Mouse (Mus musculus) stomach, embryonic 15.5 days (tissue): ENCODE measurements around the gene Shisa6. TPM values are rescaled to one million over a fixed set of nuclear protein-coding genes. Genes with fewer than 3 reads are reported as not detected.

Source experiments
- ATAC-seq: fragments of 200-750 bp; cut with Nextera tagmentation; 2 replicates; pipeline ENCODE4 v1.8.0; 2017; ENCODE audit warnings: low read depth, moderate number of reproducible peaks, moderate TSS enrichment; ENCODE audit not compliant: insufficient read depth, low FRiP score
- H3K27ac ChIP-seq: fragments of 300-500 bp; sonication (generic); 2 replicates; pipeline ENCODE4 v1.5.1; 2015; ENCODE audit warnings: mild to moderate bottlenecking, inconsistent platforms
- H3K27me3 ChIP-seq: fragments of 300-500 bp; sonication (generic); replicated peaks from 2 replicates; pipeline ENCODE4 v1.6.1; 2015; ENCODE audit warnings: inconsistent platforms
- H3K36me3 ChIP-seq: fragments of 300-500 bp; sonication (generic); 2 replicates; pipeline ENCODE4 v1.6.1; 2015; ENCODE audit warnings: inconsistent platforms
- H3K4me1 ChIP-seq: fragments of 300-500 bp; sonication (generic); 2 replicates; pipeline ENCODE4 v1.6.1; 2015; ENCODE audit warnings: inconsistent platforms
- H3K4me2 ChIP-seq: fragments of 300-500 bp; sonication (generic); 2 replicates; pipeline ENCODE4 v1.6.1; 2015; ENCODE audit warnings: mild to moderate bottlenecking, inconsistent platforms
- H3K4me3 ChIP-seq: fragments of 300-500 bp; sonication (generic); replicated peaks from 2 replicates; pipeline ENCODE4 v1.5.1; 2015; ENCODE audit warnings: inconsistent platforms
- H3K9ac ChIP-seq: fragments of 300-500 bp; sonication (generic); 2 replicates; pipeline ENCODE4 v1.6.1; 2015; ENCODE audit warnings: inconsistent platforms
- H3K9me3 ChIP-seq: fragments of 300-500 bp; sonication (generic); 2 replicates; pipeline ENCODE4 v1.6.1; 2016; ENCODE audit warnings: inconsistent platforms
- WGBS: fragments of 180-500 bp; shearing (Covaris S2); methylation state at CpG from one replicate; pipeline ENCODE4 v1.1.7; 2015; 5-methylcytosine and 5-hydroxymethylcytosine counted together
- polyA plus RNA-seq: library from polyadenylated mRNA; unstranded; fragments of >200 nt; fragmentation: Nextera tagmentation; extraction: Ambion mirVana; gene quantifications from 2 replicates; pipeline ENCODE4 v1.2.1, GENCODE M21; 2015

Shisa6 gene
- polyA plus RNA-seq, 1 experiment from 2014 or later, result 0.28 TPM

- H3K4me2 ChIP-seq, result no peak overlapping the region
- H3K4me1 ChIP-seq, result no peaks in the 10 kb centered on the region
- no peak; the same call in 1 of the 2 replicates for ATAC-seq
- WGBS, result 79% methylated on average over 3 of the region's 3 CpGs
- H3K27ac ChIP-seq, result no peak overlapping the region
- no peaks in the 10 kb centered on the region for H3K27me3 ChIP-seq
- no peaks in the 10 kb centered on the region for H3K36me3 ChIP-seq
- H3K9me3 ChIP-seq, result no peaks in the 10 kb centered on the region
- H3K4me3 ChIP-seq, result no peak overlapping the region
- no peak overlapping the region for H3K9ac ChIP-seq
Measured at GRCm38 (mm10) chr11:66188627-66189287, 337.0 kb downstream of the Shisa6 start.

- no peaks in the 10 kb centered on the region for H3K4me1 ChIP-seq
- no peak overlapping the region for H3K4me2 ChIP-seq
- H3K4me3 ChIP-seq, result no peak overlapping the region
- ATAC-seq, result no peak
- no peaks in the 10 kb centered on the region for H3K9me3 ChIP-seq
- H3K27ac ChIP-seq, result no peak overlapping the region
- WGBS, result 79% methylated on average over 2 of the region's 2 CpGs
- no peaks in the 10 kb centered on the region for H3K36me3 ChIP-seq
- H3K9ac ChIP-seq, result no peak overlapping the region
- no peaks in the 10 kb centered on the region for H3K27me3 ChIP-seq
Measured at GRCm38 (mm10) chr11:66188146-66188545, 337.6 kb downstream of the Shisa6 start.

- H3K9ac ChIP-seq, result no peak overlapping the region
- no peak overlapping the region for H3K4me2 ChIP-seq
- H3K27me3 ChIP-seq, result no peaks in the 10 kb centered on the region
- no peak overlapping the region for H3K27ac ChIP-seq
- no peak overlapping the region for H3K4me3 ChIP-seq
- no peaks in the 10 kb centered on the region; the same call in 1 of the 2 replicates for H3K9me3 ChIP-seq
- ATAC-seq, result no peak
- no peaks in the 10 kb centered on the region for H3K36me3 ChIP-seq
- WGBS, result 54% methylated on average over 2 of the region's 2 CpGs
- H3K4me1 ChIP-seq, result no peaks in the 10 kb centered on the region
Measured at GRCm38 (mm10) chr11:66177781-66178180, 348.0 kb downstream of the Shisa6 start.

GRCm38 (mm10) chr11:66167801-66168651 is 357.7 kb downstream of the Shisa6 start, which contains the start of gene Dnah9:
TSS of gene Dnah9 (minus strand) at chr11:66168551.
- Histone ChIP-seq H3K4me1 (0 out of 2 replicates have a peak, but pooled peaks cover 5% of the 10 kb centered on the region), H3K4me2 (peak within 1 kb of the TSS; percentile 99), H3K36me3 (no peaks in the 10 kb centered on the region), H3K27me3 (peaks cover 6% of the 10 kb centered on the region), H3K27ac (no peak within 1 kb of the TSS), H3K4me3 (peak within 1 kb of the TSS; percentile 52), H3K9me3 (no peaks in the 10 kb centered on the region), H3K9ac (0 out of 2 replicates have a peak within 1 kb of the TSS, but pooled peaks have one; percentile 5)
- peak; percentile 92 for ATAC-seq
- under 1% methylated on average over 53 of the region's 53 CpGs for WGBS

GRCm38 (mm10) chr11:66164022-66164421 is 361.7 kb downstream of the Shisa6 start:
- H3K9me3 ChIP-seq, result no peaks in the 10 kb centered on the region
- no peak overlapping the region for H3K27ac ChIP-seq
- H3K27me3 ChIP-seq, result peaks cover 6% of the 10 kb centered on the region
- H3K9ac ChIP-seq, result no peak overlapping the region
- WGBS, result 75% methylated on average over 2 of the region's 2 CpGs
- H3K4me1 ChIP-seq, result 0 out of 2 replicates have a peak, but pooled peaks cover 5% of the 10 kb centered on the region
- no peaks in the 10 kb centered on the region for H3K36me3 ChIP-seq
- no peak for ATAC-seq
- H3K4me3 ChIP-seq, result no peak overlapping the region
- no peak overlapping the region for H3K4me2 ChIP-seq
